Mouse (Mus musculus) megakaryocyte, embryonic 14.5 days (primary cell): ENCODE measurements at regions not wholly inside any gene's neighbourhood (a gene's known extent, or its start where the extent isn't known, plus 50 kb on each side); places are given as distances from the start of the nearest gene placed in this dataset.

ENCODE experiments used
- FLI1 ChIP-seq: IDR thresholded peaks from 2 replicates; pipeline ENCODE4 v1.6.1; 2012; ENCODE audit warnings: low read length, inconsistent platforms, mixed read lengths
- GATA1 ChIP-seq: IDR thresholded peaks from 3 replicates; pipeline ENCODE4 v1.6.1; 2012; ENCODE audit warnings: mixed read lengths, low read length, inconsistent platforms, borderline replicate concordance

DNA sequence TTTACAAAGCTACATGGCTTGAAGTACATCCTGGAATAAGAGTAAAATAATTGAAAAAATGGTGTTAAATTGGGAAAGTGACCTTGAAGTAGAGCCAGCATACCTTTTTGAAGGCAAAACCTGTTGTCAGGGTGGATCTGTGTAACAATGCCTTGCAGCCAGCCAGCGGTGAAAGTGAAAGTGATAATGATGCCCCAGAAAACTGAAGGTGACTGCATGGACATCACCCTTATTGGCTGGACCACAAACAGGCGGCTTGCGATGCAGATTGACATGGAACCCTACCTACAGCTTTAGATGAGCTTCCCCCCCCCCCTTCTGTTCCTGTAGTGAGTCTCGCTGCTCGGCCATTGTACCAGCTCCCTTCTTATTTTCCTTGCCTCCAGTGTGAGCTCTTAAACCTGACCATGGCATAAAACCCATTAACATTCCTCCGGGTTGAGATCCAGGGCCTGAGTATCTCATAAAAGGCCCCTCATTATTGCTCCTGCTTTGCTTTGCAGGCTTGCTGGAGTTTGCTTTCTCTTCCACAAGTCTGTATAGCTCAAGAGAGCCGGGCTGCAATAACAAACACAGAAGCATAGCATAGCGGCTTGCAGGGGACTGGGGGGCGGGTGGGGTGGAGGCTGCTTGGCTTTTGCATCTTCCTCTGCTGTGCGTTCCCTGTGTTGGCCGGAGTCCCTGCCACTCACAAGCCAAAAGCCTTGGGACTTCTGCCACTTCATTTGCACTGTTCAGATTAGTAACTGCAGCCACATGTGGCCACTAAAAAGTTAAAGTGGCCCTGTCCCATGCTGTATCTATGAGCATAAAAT, 292.1 kb downstream of the Plpp3 start:
- no peak for TF ChIP-seq GATA1
- TF ChIP-seq FLI1 = no peak
